Mouse (Mus musculus): ENCODE measurements around the gene AW146154.
A peak's percentile ranks its signal among the peaks of the same experiment; 100 is the strongest.
"Not testable (repeated sequence)": the region's sequence is repeated elsewhere in the genome, so short reads cannot be mapped to it uniquely, and the experiment has no call there.

AW146154 gene

DNA sequence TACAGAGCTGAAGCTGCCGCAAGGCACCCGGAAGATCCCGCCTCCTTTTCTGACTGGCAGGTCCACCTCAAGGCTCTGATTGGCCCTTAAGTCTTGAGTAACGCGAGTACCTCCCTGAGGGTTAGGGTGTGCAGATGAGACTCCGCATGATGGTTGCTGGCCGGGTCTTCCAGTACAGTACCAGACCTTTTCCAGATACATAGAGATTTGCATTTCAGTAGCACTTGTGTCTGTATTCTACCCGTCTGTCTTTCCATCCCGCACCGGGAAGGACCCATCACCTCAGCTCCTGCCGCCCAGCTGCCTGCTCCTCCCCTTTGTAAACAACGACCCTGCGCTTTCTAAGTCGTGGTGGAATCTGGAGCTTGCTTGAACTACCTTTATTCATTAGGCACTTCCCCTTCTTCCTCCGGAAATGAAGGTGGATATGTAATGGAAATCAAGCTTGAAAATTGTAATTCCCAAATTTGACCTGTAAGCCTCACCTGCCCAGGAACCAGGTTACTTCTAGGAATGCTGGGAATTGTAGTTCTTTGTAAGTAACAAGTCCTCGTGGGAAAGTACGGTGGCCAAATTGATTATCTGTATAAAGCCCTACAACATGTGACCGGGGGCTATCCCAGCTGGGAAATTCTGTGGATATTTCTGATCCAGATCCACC lies at the start of gene AW146154, which contains the start of gene Gm20449:
Gene AW146154 (minus strand): TSS at position 502 of the 661 bp plus-strand sequence.
Gene Gm20449 (minus strand): TSS at position 29 of the 661 bp plus-strand sequence.
- peak; percentile 99 for DNase-seq

- no peak for DNase-seq
These were observed 13.0 kb upstream of the AW146154 start for GRCm38 (mm10) chr7:41512672-41513071.

- DNase-seq = no peak
These were observed 12.5 kb upstream of the AW146154 start for GRCm38 (mm10) chr7:41512207-41512606.

DNA sequence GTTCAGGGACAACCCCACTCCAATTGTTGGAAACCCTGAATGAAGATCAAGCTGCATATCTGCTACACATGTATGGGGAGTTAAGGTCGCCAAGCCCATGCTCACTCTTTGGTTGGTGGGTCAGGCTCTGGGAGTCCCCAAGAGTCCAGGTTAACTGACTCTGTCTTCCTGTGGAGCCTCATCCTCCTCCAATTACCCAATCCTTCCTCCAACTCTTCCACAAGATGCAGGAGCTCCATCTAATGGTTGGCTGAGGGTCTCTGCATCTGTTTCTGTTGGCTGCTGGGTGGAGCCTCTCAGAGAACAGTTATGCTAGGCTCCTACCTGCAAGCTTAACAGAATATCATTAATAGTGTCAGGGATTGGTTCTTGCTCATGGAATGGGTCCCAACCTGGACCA lies 2.7 kb upstream of the AW146154 start:
- no peak for DNase-seq

- DNase-seq = peak; percentile 78
These were observed 653 bp upstream of the AW146154 start for GRCm38 (mm10) chr7:41500151-41500934.

- not testable (repeated sequence) for DNase-seq
These were observed 687 bp downstream of the AW146154 start for GRCm38 (mm10) chr7:41499018-41499388.

DNA sequence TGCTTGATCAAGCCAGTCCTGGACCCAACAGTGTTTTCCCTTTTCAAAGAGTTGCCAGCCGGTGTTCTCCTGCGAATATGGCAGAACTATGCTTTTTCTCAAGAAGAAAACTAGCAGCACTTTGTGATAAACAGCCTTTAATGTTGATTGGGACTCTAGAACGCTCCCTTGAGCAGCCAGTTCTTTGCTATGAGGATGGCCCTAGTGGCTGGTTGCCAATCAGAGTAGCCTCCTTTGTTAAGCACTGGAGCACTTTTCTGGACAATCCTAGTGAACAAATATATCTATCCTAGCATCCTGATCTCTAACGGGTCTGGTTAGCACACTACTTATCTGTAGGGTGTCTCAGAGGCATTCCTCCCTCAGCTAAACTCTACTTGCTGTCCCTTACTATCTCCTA lies 1.2 kb downstream of the AW146154 start:
- not testable (repeated sequence) for DNase-seq

DNA sequence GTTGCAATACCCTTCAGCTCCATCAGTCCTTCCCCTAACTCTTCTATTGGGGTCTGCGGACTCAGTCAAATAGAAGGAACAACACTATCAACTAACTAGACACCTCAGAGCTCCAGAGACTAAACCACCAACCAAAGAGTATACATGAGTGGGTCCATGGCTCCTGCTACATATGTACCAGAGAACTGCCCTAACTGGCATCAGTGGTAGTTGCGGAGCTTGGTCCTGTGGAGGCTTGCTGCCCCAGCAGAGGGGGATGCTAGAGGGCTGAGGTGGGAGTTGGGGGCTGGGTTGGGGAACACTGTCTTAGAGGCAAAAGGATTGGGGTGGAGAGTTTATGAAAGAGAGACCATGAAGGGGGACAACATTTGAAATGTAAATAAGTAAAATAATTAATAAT lies 1.8 kb downstream of the AW146154 start:
- DNase-seq = no peak

GRCm38 (mm10) chr7:41451864-41452263 lies 47.8 kb downstream of the AW146154 start:
- no peak for DNase-seq

DNA sequence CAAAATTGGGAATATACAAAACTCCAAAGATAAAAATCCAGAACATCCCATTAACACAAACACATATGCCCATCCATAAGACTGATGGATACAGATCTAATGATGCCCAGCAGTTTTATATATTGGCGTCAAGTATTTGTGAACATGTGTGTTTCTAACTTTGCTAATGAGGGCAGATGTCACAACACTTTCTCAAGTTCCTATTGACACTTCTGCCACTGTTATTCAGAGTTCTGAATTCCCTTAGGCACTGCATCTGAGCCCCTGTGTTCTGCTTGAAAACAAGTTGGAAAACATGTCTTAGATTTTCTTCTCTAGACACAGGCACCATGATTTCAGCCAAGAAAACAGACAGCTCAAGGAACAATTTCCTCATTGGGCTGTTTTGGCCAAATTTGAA lies 51.1 kb downstream of the AW146154 start, which contains the start of gene Vmn2r57:
Gene Vmn2r57 (minus strand): TSS at position 101 of the 400 bp plus-strand sequence.
- DNase-seq = not testable (repeated sequence)

Data from lung, postnatal 10 days (tissue).